Mouse (Mus musculus): ENCODE results near the gene Zfp365.

The Zfp365 gene

GRCm38 (mm10) chr10:67903387-67903786 is 9.1 kb downstream of the Zfp365 start:
- DNase-seq (ENCODE audit: low spot score in 2 of 2) = peak in 1 of 2 experiments; percentile 77

GRCm38 (mm10) chr10:67901179-67901578 is 11.3 kb downstream of the Zfp365 start:
- DNase-seq (ENCODE audit: low spot score in 2 of 2) = no peak

- no peak for DNase-seq (ENCODE audit: low spot score in 2 of 2)
Measured at GRCm38 (mm10) chr10:67898949-67899675, 13.3 kb downstream of the Zfp365 start.

GRCm38 (mm10) chr10:67898355-67898935 is 14.0 kb downstream of the Zfp365 start:
- no peak for DNase-seq (ENCODE audit: low spot score in 2 of 2)

- no peak for DNase-seq (ENCODE audit: low spot score in 2 of 2)
Measured at GRCm38 (mm10) chr10:67897281-67897680, 15.2 kb downstream of the Zfp365 start.

- no peak for DNase-seq (ENCODE audit: low spot score in 2 of 2)
Measured at GRCm38 (mm10) chr10:67894683-67895082, 17.8 kb downstream of the Zfp365 start.

- DNase-seq (ENCODE audit: low spot score in 2 of 2) = no peak
Measured at GRCm38 (mm10) chr10:67894059-67894458, 18.4 kb downstream of the Zfp365 start.

- no peak for DNase-seq (ENCODE audit: low spot score in 2 of 2)
Measured at GRCm38 (mm10) chr10:67893226-67893625, 19.2 kb downstream of the Zfp365 start.

- no peak for DNase-seq (ENCODE audit: low spot score in 2 of 2)
Measured at GRCm38 (mm10) chr10:67891126-67891525, 21.3 kb downstream of the Zfp365 start.

GRCm38 (mm10) chr10:67887971-67888370 is 24.5 kb downstream of the Zfp365 start:
- DNase-seq (ENCODE audit: low spot score in 2 of 2) = no peak

- no peak for DNase-seq (ENCODE audit: low spot score in 2 of 2)
Measured at GRCm38 (mm10) chr10:67880692-67881091, 31.8 kb downstream of the Zfp365 start.

GRCm38 (mm10) chr10:67871811-67872210 is 40.7 kb downstream of the Zfp365 start:
- DNase-seq (ENCODE audit: low spot score in 2 of 2) = peak; percentile 69 to 87

- no peak for DNase-seq (ENCODE audit: low spot score in 2 of 2)
Measured at GRCm38 (mm10) chr10:67868234-67868633, 44.2 kb downstream of the Zfp365 start.

GRCm38 (mm10) chr10:67865841-67866240 is 46.6 kb downstream of the Zfp365 start:
- DNase-seq (ENCODE audit: low spot score in 2 of 2) = no peak

GRCm38 (mm10) chr10:67865063-67865462 is 47.4 kb downstream of the Zfp365 start:
- peak; percentile 64 to 68 for DNase-seq (ENCODE audit: low spot score in 2 of 2)

GRCm38 (mm10) chr10:67862331-67862730 is 50.1 kb downstream of the Zfp365 start:
- peak in 1 of 2 experiments; percentile 49 for DNase-seq (ENCODE audit: low spot score in 2 of 2)

GRCm38 (mm10) chr10:67858878-67859277 is 53.6 kb downstream of the Zfp365 start:
- peak; percentile 77 to 90 for DNase-seq (ENCODE audit: low spot score in 2 of 2)

- no peak for DNase-seq (ENCODE audit: low spot score in 2 of 2)
Measured at GRCm38 (mm10) chr10:67857561-67857906, 54.9 kb downstream of the Zfp365 start.

GRCm38 (mm10) chr10:67856791-67857560 is 55.5 kb downstream of the Zfp365 start:
- no peak for DNase-seq (ENCODE audit: low spot score in 2 of 2)

- no peak for DNase-seq (ENCODE audit: low spot score in 2 of 2)
Measured at GRCm38 (mm10) chr10:67855760-67856159, 56.7 kb downstream of the Zfp365 start.

- no peak for DNase-seq (ENCODE audit: low spot score in 2 of 2)
Measured at GRCm38 (mm10) chr10:67852411-67852810, 60.1 kb downstream of the Zfp365 start.

- no peak for DNase-seq (ENCODE audit: low spot score in 2 of 2)
Measured at GRCm38 (mm10) chr10:67851079-67851478, 61.4 kb downstream of the Zfp365 start.
